Mouse (Mus musculus): Measurements from ENCODE around the gene Tcf12. TPM values are rescaled to one million over a fixed set of nuclear protein-coding genes. Genes with fewer than 3 reads are reported as not detected.

Tcf12 gene
- total RNA-seq (2023), result 160 TPM

GRCm38 (mm10) chr9:72111622-72112550 lies at the start of gene Tcf12:
Tcf12 (minus strand) TSS chr9:72111871.

Other genes with a start within 250 kb of the Tcf12 start
- gene Zfp280d, start 163.0 kb upstream of the Tcf12 start, total RNA-seq (2023), result 131 TPM

Data from CD4-positive naive resting alpha-beta T cell, adult 76 days (primary cell).